Mouse (Mus musculus): ENCODE data around the gene Panx3. TPM values are rescaled to one million over a fixed set of nuclear protein-coding genes. Genes with fewer than 3 reads are reported as not detected.

Gene Panx3
- polyA plus RNA-seq, 1 experiment = not detected

DNA sequence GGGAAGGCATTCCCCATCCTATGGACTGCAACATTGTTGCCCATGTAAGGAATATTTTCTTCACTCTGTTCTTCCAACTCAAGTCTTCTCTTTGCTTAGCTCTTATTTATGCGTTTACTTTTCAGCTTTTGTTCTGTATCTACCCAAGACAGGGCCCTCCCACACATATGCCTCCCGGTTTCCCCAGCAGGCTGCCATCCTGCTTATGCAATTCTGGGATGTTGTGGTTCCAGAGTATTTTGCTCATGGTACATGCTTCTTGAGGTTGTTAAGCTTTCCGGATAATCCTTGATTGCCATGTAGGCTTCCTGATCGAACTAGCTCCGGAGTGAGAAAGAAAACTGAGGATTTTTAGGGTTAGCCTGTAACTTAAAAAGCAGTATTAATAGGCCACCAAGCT is 53.8 kb downstream of the Panx3 start:
- no peak for TF ChIP-seq GATA1 (IDR thresholded peaks at IDR 0.05; ENCODE audit: low read length)

DNA sequence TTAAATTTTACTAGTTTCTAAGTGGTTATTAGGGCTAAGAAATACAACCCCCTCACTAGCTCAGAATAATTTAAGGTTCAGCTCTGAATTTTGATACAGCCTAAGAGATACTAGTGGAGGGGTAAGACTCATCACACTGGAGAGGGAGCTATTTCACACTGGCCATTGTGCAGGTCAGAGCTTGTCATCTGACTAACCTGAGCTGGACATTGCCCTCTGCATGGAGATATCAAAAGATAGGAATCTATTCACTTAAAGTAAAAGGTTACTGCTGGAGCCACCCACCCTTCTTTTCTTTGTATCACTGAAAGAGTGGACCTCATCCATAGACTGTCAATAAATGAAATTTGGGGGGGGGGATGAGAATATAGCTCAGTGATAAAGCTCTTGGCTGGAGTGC is 54.7 kb downstream of the Panx3 start:
- no peak for TF ChIP-seq GATA1 (IDR thresholded peaks at IDR 0.05; ENCODE audit: low read length)

DNA sequence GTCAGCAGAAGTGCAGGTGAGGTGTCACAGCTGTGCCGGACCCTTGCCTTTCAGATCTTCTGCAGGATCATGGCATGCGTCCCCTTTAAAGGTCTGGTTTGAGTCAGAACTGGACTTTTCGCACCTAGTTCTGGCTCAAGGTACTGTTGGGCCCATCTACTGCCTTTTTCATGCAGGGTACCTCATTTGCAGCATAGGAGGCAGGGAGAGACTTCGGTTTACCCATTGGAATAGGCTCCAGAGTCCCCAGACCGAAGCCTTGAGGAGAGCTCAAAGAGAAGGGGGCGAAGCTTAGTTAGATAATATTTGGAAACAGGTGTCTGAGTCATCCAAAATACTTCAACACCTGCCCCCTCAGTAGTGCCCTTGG is 55.1 kb downstream of the Panx3 start:
- TF ChIP-seq GATA1 (IDR thresholded peaks at IDR 0.05; ENCODE audit: low read length) = no peak

DNA sequence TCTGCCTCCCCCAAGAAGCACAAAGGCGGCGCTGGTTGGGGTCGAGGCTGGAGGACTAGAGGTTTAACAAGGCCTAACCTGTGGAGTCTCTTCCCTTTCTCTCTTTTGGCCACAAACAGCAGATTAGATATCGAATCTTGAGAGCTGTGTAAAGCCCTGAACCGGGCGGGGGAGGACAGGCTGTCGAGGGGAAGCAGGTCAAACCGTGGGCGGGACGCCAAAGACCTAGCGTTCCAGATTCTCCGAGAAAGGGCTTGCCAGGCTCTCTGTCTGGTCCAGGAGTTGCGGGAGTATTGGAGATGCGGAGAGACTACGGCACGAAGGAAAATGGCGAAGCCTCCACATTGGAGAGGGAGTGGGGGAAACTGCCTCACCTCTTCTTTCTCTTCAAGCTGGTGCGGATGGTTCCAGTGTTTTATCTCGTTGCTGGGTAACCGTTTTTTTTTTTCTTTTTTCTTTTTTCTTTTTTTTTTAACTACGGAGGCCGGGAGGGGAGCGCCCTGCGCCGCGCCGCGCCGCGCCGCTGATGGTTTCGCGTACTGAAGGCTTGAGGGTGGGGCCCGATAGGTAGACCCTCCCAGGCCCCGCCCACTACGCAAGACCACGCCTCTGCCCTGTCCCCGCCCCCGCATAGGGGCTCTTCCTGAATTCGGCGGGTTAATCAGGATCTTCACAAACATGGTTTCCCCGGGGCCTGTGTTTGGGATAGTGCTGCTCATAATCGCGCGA is 55.7 kb downstream of the Panx3 start, which contains the start of gene Spa17:
TSS of gene Spa17 (minus strand) at position 541 of the 729 bp plus-strand sequence.
- no peak for TF ChIP-seq GATA1 (IDR thresholded peaks at IDR 0.05; ENCODE audit: low read length)

Other genes with a start within 250 kb of the Panx3 start
- gene Robo3, start 236.0 kb downstream of the Panx3 start, polyA plus RNA-seq (2012) = 0.13 and 0.19 TPM in 2 replicates
- 18.0 and 23.7 TPM in 2 replicates for gene Msantd2, start 179.9 kb downstream of the Panx3 start, polyA plus RNA-seq (2012)
- 0.04 TPM in 1 of 2 replicates, not detected in the other for gene Esam, start 141.2 kb downstream of the Panx3 start, polyA plus RNA-seq (2012)
- not detected in 2 replicates for gene Vsig2, start 130.0 kb downstream of the Panx3 start, polyA plus RNA-seq (2012)
- gene Nrgn, start 116.3 kb downstream of the Panx3 start, polyA plus RNA-seq (2012) = 1,668 and 1,941 TPM in 2 replicates
- 0.86 and 0.97 TPM in 2 replicates for gene Siae, start 113.5 kb downstream of the Panx3 start, polyA plus RNA-seq (2012)
- 1.4 and 2.0 TPM in 2 replicates for gene Spa17, start 55.5 kb downstream of the Panx3 start, polyA plus RNA-seq (2012)
- 69.6 and 77.5 TPM in 2 replicates for gene Tbrg1, start 11.9 kb downstream of the Panx3 start, polyA plus RNA-seq (2012)
- not detected in 2 replicates for gene Olfr160, start 47.0 kb upstream of the Panx3 start, polyA plus RNA-seq (2012)
- gene Olfr874, start 75.9 kb upstream of the Panx3 start, polyA plus RNA-seq (2012) = not detected in 2 replicates
- not detected in 2 replicates for gene Olfr875, start 102.6 kb upstream of the Panx3 start, polyA plus RNA-seq (2012)
- not detected in 2 replicates for gene Olfr876, start 133.8 kb upstream of the Panx3 start, polyA plus RNA-seq (2012)
- gene Olfr877, start 185.0 kb upstream of the Panx3 start, polyA plus RNA-seq (2012) = not detected in 2 replicates
- not detected in 2 replicates for gene Olfr145, start 227.5 kb upstream of the Panx3 start, polyA plus RNA-seq (2012)
- not detected in 2 replicates for gene Olfr878, start 248.6 kb upstream of the Panx3 start, polyA plus RNA-seq (2012)

Measured in G1E-ER4 (cell line).